Mouse (Mus musculus) small intestine, adult 2 months (tissue): ENCODE data around the gene Gpr143. TPM values are rescaled to one million over a fixed set of nuclear protein-coding genes. Genes with fewer than 3 reads are reported as not detected.

Experiments
- H3K27ac ChIP-seq: fragments of 200-500 bp; 2 replicates; pipeline ENCODE4 v1.5.1; 2012; ENCODE audit warnings: low read depth, low read length, control low read depth, inconsistent platforms; ENCODE audit not compliant: insufficient read depth
- H3K27me3 ChIP-seq: fragments of 200-500 bp; 2 replicates; pipeline ENCODE4 v1.6.1; 2012; ENCODE audit warnings: mild to moderate bottlenecking, moderate library complexity, low read length, inconsistent platforms; ENCODE audit not compliant: control insufficient read depth, insufficient read depth
- H3K36me3 ChIP-seq: fragments of 200-500 bp; 2 replicates; pipeline ENCODE4 v1.6.1; 2012; ENCODE audit warnings: mild to moderate bottlenecking, low read length, control low read depth, inconsistent platforms; ENCODE audit not compliant: control insufficient read depth, insufficient read depth
- H3K4me1 ChIP-seq: fragments of 200-500 bp; 2 replicates; pipeline ENCODE4 v1.6.1; 2012; ENCODE audit warnings: low read length, inconsistent platforms, mixed read lengths; ENCODE audit not compliant: control insufficient read depth, insufficient read depth, insufficient read length
- H3K4me3 ChIP-seq: fragments of 200-500 bp; 2 replicates; pipeline ENCODE4 v1.5.1; 2012; ENCODE audit warnings: low read depth, mild to moderate bottlenecking, control low read depth, inconsistent platforms, low read length, moderate library complexity
- CTCF ChIP-seq: fragments of 200-500 bp; IDR thresholded peaks from 2 replicates; pipeline ENCODE4 v1.5.1; 2012; ENCODE audit warnings: low read depth, mild to moderate bottlenecking, control low read depth, inconsistent platforms, low read length, moderate library complexity, mixed read lengths; ENCODE audit not compliant: insufficient replicate concordance, insufficient read length; ENCODE audit errors: extremely low read depth
- POLR2A ChIP-seq: fragments of 200-500 bp; IDR thresholded peaks from 2 replicates; pipeline ENCODE4 v1.6.1; 2012; ENCODE audit warnings: low read depth, mild to moderate bottlenecking, control low read depth, inconsistent platforms, low read length, moderate library complexity
- WGBS: fragments of 180-500 bp; shearing (Covaris S2); methylation state at CpG from one replicate; pipeline ENCODE4 v1.1.7; 2018; 5-methylcytosine and 5-hydroxymethylcytosine counted together
- polyA plus RNA-seq: library from polyadenylated mRNA; depleted of rRNA; stranded (reverse); fragments of >200 nt; gene quantifications from 2 replicates; pipeline ENCODE4 v1.2.3, GENCODE M21; 2012

Gene Gpr143
- polyA plus RNA-seq, 1 experiment, result not detected

DNA sequence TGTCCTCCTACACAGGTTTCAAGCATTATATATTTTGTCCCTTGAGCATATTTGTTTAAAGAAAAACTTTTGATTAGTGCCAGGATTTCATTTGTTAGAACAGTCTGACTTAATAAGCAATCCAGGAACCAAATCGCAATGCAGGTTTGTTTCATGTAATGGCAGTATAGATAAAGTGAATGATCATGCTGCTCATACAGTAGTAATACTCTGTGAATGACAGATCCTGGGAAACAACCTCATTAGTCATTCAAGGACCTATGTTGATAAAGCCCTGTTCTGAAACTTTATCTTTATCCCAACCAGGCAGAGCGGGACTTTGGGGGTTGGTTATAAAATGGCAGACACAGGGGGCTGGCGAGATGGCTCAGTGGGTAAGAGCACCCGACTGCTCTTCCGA lies 25.4 kb upstream of the Gpr143 start:
- TF ChIP-seq CTCF, result no peak
- TF ChIP-seq POLR2A, result no peak
- WGBS, result 61% methylated on average over 5 of the region's 5 CpGs
- H3K4me3 ChIP-seq, result no peak overlapping the region

DNA sequence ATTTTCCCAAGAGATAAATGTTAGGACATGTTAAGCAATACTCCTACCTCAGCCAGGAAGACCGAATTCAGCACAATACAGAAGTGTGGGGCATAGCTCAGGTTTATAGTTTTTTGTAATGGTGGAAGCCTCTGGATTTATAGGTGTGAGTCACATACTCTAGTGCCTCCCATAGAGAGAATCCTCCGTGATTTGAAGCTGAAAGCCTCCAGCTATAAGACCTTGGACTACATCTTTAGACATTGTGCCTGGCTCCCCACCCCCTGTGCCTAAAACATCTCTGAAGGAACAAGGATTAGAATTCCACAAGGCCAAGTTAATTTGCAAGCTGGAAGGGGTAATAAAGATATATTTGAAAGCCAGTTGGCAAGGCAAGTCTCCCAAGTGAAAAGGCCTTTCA lies 19.3 kb upstream of the Gpr143 start:
- Histone ChIP-seq H3K4me1 (no peaks in the 10 kb centered on the region), H3K4me3 (no peak overlapping the region), H3K27me3 (no peaks in the 10 kb centered on the region), H3K36me3 (no peaks in the 10 kb centered on the region), H3K27ac (no peak overlapping the region)
- 30% methylated on average over 2 of the region's 2 CpGs for WGBS
- TF ChIP-seq CTCF (no peak), POLR2A (no peak)

More for the DNA sequence above, 25.4 kb upstream of the Gpr143 start:
- 0 out of 2 replicates have a peak, but pooled peaks cover 2% of the 10 kb centered on the region for H3K4me1 ChIP-seq
- no peaks in the 10 kb centered on the region for H3K27me3 ChIP-seq
- H3K27ac ChIP-seq, result no peak overlapping the region
- no peaks in the 10 kb centered on the region for H3K36me3 ChIP-seq

DNA sequence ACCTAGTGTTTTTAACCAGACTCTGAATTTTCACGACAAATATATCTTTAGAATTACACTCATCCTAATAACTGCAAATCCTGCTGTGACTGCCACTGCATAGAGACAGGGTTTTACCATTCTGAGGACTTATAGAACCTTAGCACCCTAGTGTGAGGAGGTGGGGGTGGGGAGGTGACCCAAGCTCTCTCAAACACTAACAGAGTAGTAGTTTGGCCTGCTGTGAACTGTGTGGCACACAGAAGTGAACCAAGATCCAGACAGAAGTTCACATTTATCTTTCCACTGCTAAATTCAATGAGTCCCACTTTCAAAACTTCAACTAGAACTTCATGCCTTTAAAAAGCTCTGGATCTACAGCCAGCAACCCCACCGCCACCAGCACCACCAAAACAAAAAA lies 18.9 kb upstream of the Gpr143 start:
- H3K4me1 ChIP-seq, result no peaks in the 10 kb centered on the region
- TF ChIP-seq CTCF (no peak), POLR2A (no peak)
- 60% methylated on average over 2 of the region's 2 CpGs for WGBS
- H3K27ac ChIP-seq, result no peak overlapping the region
- H3K4me3 ChIP-seq, result no peak overlapping the region
- H3K36me3 ChIP-seq, result no peaks in the 10 kb centered on the region
- no peaks in the 10 kb centered on the region for H3K27me3 ChIP-seq

DNA sequence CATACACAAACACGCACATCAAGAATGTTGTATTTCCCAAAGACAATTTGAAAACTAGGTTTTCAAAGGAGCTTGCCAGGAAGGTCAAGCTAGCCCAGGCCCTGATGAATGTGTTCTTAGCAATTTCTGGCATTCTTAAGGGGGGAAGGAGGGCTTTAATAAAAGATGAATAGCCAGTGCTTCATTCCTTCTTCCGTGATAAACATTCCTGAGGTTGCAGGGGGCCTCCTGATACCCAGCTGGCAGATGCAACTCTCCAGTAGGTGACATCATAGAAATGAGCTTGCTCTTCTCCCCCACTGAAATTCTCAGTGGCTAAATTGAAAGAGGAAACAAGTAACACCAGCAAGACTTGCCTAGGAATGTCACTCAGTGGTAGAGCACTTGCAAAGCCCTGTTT lies 17.6 kb upstream of the Gpr143 start:
- TF ChIP-seq CTCF (no peak), POLR2A (no peak)
- Histone ChIP-seq H3K27ac (no peak overlapping the region), H3K4me1 (no peaks in the 10 kb centered on the region), H3K36me3 (no peaks in the 10 kb centered on the region), H3K27me3 (no peaks in the 10 kb centered on the region), H3K4me3 (no peak overlapping the region)
- WGBS, result 61% methylated on average over 2 of the region's 2 CpGs

GRCm38 (mm10) chrX:152768891-152769599 lies 12.7 kb upstream of the Gpr143 start, which contains the start of gene Shroom2:
Gene Shroom2 (minus strand): TSS chrX:152769465.
- 14% methylated on average over 50 of the region's 55 CpGs for WGBS
- Histone ChIP-seq H3K4me3 (peak within 1 kb of the TSS; percentile 96), H3K36me3 (no peaks in the 10 kb centered on the region), H3K27me3 (no peaks in the 10 kb centered on the region), H3K4me1 (no peaks in the 10 kb centered on the region), H3K27ac (peak within 1 kb of the TSS; percentile 72)
- TF ChIP-seq POLR2A, result 0 out of 2 replicates have a peak, but pooled peaks have one; percentile 14
- no peak for TF ChIP-seq CTCF

DNA sequence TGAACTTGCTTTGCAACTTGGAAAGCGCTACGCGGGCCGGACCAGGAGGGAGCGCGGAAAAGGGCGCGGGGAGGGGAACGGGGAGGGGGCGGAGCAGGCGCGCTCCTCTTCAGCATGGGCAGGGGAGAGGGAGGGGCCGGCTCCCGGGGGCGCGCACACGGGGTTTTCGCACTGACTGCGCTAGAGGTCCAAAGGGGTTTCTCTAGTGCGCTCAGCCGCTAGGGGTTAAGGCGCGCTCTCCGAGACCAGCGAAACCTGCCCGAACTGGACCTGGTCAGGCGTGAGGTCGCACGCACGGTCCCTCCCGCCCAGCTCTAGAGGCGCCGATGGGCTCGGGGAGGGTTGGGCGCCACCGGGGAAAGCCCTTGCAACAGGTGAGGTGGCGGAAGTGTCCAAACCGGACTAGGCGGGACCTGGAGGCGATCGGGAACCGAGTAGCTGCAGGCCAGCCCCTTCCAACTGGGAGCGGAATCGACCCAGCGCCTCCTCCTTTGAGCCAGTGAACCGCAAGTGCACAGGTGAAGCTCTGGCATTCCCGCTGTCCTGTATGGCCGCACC lies 12.0 kb upstream of the Gpr143 start:
- peak overlapping the region; percentile 96 for H3K4me3 ChIP-seq
- TF ChIP-seq CTCF, result no peak
- TF ChIP-seq POLR2A, result no peak
- peak overlapping the region; percentile 72 for H3K27ac ChIP-seq
- H3K4me1 ChIP-seq, result no peaks in the 10 kb centered on the region
- 17% methylated on average over 44 of the region's 48 CpGs for WGBS
- no peaks in the 10 kb centered on the region for H3K36me3 ChIP-seq
- H3K27me3 ChIP-seq, result no peaks in the 10 kb centered on the region

DNA sequence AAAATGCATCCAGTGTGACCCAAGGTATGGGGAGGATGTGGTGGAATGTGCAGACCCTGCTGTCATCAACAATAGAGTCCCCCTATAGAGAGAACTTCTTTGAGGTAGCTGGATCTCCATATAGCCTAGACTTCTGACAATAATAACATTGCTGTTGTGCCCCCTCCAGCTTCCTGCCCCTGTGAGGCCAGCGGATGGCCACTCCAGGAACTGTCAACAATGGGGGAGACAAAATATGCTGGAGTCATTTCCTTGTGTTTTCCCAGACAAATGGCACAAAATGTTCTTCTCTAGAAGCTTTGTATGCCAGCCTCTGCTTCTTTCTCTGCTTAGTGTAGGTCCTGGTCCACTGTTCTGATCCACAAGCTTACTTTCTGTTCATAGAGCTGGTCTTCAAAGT lies 6.4 kb downstream of the Gpr143 start:
- Histone ChIP-seq H3K4me1 (no peaks in the 10 kb centered on the region), H3K27me3 (no peaks in the 10 kb centered on the region), H3K4me3 (no peak overlapping the region), H3K27ac (no peak overlapping the region), H3K36me3 (no peaks in the 10 kb centered on the region)
- 79% methylated on average over 1 of the region's 1 CpGs for WGBS
- TF ChIP-seq POLR2A, result no peak
- TF ChIP-seq CTCF, result no peak
